Mouse (Mus musculus) heart, postnatal 0 days (tissue): ENCODE results near the gene Cnnm1.

ENCODE experiments used
- CTCF ChIP-seq: IDR thresholded peaks from 2 replicates; pipeline ENCODE4 v1.5.1; 2016; ENCODE audit warnings: antibody characterized with exemption, control low read depth, low read depth
- EP300 ChIP-seq: IDR thresholded peaks from 2 replicates; pipeline ENCODE4 v1.6.1; 2016; ENCODE audit warnings: antibody characterized with exemption, low read depth

DNA sequence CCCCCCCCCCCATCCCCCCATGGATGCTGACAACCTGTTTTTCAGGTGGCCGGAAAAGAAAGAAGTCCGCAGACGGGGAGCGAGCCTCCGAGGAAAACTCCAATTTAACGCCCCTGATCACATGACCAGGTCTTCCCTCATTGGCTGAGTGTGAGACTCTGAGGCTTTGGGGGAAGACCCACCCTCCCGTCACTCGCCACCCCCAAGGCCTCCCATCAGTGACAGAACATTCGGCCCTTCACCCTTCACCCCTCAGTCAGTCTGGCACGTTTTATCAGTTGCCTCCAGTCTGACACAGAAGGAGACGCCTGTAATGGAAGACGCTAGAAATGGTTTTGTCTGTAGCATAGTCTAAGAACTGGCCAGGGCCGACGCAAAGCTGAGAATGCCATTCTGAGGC is 54.7 kb downstream of the Cnnm1 start:
- TF ChIP-seq CTCF (no peak), EP300 (no peak)
